Mouse (Mus musculus) layer of hippocampus, adult 2 months (tissue): ENCODE measurements around the gene Mrps24. TPM values are rescaled to one million over a fixed set of nuclear protein-coding genes. Genes with fewer than 3 reads are reported as not detected.

ENCODE experiments used
- DNase-seq, 2 experiments: peaks; one replicate each; pipeline ENCODE4 v3.0.0; 2022; ENCODE audit warnings: low spot score in 2 of 2
- H3K27ac ChIP-seq: fragments of 200-600 bp; 2 replicates; pipeline ENCODE4 v1.8.1; 2022
- H3K4me3 ChIP-seq: fragments of 200-600 bp; 2 replicates; pipeline ENCODE4 v1.8.1; 2022; ENCODE audit warnings: mild to moderate bottlenecking
- CTCF ChIP-seq: fragments of 200-600 bp; conservative IDR thresholded peaks from 2 replicates; pipeline ENCODE4 v1.8.1; 2022; ENCODE audit warnings: antibody characterized with exemption, mild to moderate bottlenecking, moderate library complexity
- total RNA-seq, 2 experiments: library from RNA; stranded (reverse); gene quantifications; 2 replicates each; pipeline ENCODE4 v1.2.3; 2021

Gene Mrps24
- total RNA-seq, 2 experiments from 2014 or later, result 57.3 to 61.4 TPM

DNA sequence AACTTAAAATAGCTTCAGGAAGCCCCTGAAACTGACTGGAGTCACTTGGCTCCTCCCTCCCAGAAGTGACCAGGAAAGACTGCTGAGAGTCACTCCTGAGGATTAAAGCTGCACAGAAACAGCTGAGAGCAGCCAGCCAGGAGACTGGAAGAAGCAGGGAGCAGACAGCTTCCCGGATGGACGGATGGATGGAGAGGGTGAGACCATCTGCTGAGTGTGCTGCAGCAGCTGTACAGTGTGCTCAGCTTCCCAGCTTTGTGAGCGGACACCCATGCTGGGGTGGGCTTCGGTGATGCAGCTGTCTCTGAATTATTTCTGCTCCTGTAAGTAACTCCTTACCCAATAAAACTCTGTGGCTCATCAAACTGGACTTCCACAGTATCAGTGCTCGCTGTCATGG, 16.9 kb upstream of the Mrps24 start:
- TF ChIP-seq CTCF, result no peak
- no peak for DNase-seq
- Histone ChIP-seq H3K27ac (0 out of 2 replicates have a peak overlapping the region, but pooled peaks have one; percentile 10), H3K4me3 (no peak overlapping the region)

DNA sequence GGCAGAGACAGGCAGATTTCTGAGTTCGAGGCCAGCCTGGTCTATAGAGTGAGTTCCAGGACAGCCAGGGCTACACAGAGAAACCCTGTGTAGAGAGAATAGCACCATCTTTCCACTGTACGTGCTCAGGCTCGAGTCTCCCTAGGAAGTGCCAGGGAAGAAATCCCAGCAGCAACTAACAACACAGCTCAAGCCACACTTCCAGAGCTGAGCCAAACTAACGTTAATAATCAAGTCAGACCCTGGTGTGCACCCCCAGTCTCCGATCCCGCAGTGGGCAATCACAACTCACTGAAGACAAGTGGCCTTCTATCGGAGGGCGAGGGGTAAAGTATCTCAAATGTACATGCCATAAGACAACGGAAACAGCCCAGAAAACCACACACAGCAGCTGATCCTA, 14.1 kb upstream of the Mrps24 start:
- H3K27ac ChIP-seq, result no peak overlapping the region
- no peak overlapping the region for H3K4me3 ChIP-seq
- TF ChIP-seq CTCF, result no peak
- no peak for DNase-seq

DNA sequence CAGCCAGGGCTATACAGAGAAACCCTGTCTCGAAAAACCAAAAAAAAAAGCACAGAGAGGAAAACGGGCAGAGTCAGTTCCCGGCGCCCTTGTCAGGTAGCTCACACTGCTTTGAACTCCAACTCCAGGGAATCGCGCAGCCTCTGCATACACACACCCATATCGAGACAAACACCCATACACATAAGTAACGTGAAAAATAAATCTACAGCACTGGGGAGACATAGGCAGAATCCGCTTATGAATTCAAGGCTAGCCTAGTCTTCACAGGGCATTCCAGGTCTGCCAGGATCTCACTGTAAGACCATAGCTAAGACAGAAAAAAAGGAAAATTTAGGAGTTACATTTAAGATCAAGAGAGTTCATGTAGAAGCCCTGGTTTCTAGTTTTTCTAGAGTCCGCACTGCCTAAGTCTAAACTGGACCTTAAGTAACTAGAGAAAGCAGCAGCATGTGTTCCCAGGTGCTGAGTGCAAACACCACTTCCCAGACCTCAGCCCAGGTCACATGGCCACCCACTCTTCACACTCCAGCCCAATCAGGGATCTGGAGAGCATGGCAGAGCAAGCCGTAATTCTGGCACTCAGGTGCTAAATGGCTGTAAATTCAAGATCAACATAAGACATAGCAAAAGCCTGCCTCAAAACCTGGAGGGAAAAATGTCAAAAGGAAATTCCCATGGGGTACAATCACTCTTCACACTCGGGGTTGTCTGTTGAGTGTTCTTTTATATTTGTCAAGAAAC, 3.3 kb upstream of the Mrps24 start:
- TF ChIP-seq CTCF, result no peak
- Histone ChIP-seq H3K27ac (no peak overlapping the region), H3K4me3 (no peak overlapping the region)
- DNase-seq, result no peak

DNA sequence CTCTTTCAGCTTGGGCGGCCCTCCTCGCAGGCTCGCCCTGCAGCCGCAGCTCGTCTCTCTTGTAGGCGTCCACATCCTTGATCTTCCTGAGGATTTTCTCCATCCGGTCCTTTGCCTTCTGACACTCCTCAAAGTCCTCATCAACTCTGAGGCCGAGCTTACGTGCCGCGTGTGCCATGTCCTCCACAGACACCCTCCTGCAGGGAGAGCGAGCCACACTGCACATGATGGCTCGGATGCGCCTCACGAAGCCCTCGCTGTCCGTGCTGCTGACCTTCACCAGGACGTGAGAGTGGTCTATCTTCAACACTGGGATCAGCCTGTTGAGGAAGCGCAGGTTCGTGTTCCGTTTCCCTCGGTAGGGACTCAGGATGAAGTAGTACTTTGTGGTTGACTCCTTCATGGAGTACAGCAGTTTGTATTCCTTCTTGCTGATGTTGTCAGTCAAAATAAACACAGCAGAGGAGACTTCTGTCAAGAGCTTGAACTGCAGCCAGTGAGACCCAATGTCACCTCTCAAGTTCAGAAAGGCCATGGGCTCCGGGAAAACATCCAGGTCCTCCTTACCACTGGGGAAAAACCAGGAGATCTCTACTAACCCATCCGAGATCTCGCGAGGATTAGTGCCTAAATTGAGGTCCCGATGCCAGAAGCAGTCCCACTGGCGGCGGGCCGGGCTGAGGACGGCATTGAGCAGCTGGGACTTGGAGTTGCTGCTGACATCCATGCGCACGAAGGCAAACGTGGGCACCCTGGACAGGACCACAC, 1.6 kb upstream of the Mrps24 start:
- H3K27ac ChIP-seq, result no peak overlapping the region
- no peak for TF ChIP-seq CTCF
- DNase-seq, result no peak
- no peak overlapping the region for H3K4me3 ChIP-seq

- Histone ChIP-seq H3K4me3 (no peak overlapping the region), H3K27ac (no peak overlapping the region)
- no peak for TF ChIP-seq CTCF
- no peak for DNase-seq
These were observed 766 bp upstream of the Mrps24 start for GRCm38 (mm10) chr11:5716246-5716645.

DNA sequence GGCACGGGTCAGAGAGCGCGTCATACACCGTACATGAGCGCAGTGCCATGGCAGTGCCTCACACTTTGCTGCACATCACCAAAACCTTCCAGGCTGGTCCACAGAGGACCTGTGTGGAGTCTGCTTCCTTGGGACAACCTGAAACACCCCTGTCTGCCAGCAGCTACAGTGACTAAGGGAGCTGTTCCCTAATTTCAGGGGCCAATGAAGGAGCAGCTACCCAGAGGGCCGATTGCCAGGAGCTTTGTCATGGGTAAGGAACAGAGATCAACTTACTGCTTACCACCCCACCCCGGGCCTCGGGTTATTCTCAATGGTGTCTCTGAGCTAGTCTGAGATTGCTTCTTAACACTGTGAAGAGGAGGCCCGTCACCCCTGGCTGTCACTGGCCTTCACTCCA, 301 bp downstream of the Mrps24 start:
- TF ChIP-seq CTCF, result no peak
- Histone ChIP-seq H3K4me3 (no peak overlapping the region), H3K27ac (no peak overlapping the region)
- no peak for DNase-seq

DNA sequence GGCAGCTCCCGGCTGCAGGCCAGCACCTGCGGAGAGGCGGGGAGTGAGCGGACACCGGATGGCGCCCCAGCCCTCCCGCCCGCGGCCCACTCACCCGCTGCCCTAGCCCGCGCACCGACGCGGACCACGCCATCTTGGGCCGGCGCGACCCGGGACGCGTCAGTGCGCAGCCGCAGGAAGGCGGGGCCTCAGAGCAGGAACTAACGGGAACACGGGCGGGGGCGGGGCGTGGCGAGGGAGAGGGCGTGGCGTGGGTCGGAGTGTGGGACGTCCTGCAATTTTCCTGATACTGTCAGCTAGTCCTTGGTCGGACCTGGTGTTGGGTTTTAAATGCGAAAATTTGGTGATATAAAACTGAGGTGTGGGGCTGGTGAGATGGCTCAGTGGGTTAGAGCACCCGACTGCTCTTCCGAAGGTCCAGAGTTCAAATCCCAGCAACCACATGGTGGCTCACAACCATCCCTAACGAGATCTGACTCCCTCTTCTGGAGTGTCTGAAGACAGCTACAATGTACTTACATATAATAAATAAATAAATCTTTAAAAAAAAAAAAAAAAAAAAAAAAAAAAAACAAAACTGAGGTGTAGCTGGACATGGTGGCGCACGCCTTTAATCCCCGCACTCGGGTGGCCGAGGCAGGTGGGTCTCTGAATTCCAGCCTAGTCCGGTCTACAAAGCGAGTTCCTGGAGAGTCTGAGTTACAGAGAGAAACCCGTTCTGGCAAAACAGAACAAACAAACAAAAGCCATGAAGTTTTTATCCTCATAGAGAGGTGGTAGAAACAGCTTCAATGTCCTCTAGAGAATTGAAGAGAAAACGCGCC, 7.7 kb downstream of the Mrps24 start:
- peak; percentile 78 to 87 for DNase-seq

GRCm38 (mm10) chr11:5706874-5707529, 8.5 kb downstream of the Mrps24 start:
- DNase-seq, result no peak
- peak overlapping the region; percentile 99 for H3K4me3 ChIP-seq
- no peak for TF ChIP-seq CTCF
- peak overlapping the region; percentile 93 for H3K27ac ChIP-seq

More for the DNA sequence above, 7.7 kb downstream of the Mrps24 start:
- Histone ChIP-seq H3K27ac (peak overlapping the region; percentile 93), H3K4me3 (peak overlapping the region; percentile 99)
- peak; percentile 18; the same call in 1 of the 2 replicates for TF ChIP-seq CTCF

DNA sequence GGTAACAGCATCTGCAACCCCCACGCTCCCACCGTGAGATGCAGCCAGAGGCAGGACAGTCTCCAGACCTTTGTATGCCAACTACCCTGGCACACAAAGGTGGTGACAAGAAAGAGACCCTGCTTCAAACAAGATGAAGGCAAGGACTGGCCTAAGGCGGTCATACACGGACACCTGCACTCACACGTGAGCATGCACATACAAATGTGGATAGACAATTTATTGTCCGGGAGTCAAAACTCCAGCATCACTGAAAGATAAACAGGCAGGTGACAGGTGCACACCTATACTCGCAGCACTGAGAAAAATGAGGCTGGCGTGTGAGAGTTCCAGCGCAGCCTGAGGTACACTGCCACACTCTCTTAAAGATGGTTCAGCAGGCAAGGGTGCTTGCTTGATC, 9.5 kb downstream of the Mrps24 start:
- H3K4me3 ChIP-seq, result peak overlapping the region; percentile 99
- no peak for TF ChIP-seq CTCF
- DNase-seq, result no peak
- no peak overlapping the region for H3K27ac ChIP-seq

DNA sequence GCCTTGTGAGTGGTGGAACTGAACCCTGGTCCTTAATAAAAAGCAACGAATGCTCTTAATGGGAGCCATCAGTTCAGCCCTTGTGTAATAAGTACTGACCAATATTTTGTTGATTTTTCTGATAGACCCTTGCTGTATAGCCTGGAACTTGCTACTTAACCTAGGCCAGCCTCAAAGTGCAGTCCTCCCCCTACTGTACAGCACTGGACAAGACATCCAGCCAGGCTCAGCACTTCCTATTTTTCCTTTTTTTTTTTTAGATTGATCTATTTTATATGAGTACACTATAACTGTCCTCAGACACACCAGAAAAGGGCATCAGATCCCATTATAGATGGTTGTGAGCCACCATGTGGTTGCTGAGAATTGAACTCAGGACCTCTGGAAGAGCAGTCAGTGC, 12.1 kb downstream of the Mrps24 start:
- no peak overlapping the region for H3K4me3 ChIP-seq
- TF ChIP-seq CTCF, result no peak
- no peak for DNase-seq
- no peak overlapping the region for H3K27ac ChIP-seq

DNA sequence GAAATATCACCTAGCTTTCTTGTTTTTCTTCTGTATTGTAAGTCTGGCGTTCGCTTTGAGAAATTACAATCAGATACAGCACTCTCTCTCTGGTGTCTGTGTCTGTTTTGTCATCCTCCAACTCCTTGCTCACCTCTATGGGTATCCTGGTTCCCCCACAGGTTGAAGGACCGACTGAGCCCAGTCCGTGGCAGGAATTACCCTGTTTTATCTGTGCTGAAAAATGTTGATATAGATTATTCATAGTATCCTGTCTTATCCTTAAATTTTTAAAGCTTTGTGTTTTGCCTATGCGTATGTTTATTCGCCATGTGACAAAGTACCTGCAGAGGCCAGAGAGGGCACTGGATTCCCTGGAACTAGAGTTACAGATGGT, 12.5 kb downstream of the Mrps24 start:
- TF ChIP-seq CTCF, result no peak
- no peak overlapping the region for H3K27ac ChIP-seq
- DNase-seq, result no peak
- no peak overlapping the region for H3K4me3 ChIP-seq

- DNase-seq, result no peak
- H3K4me3 ChIP-seq, result no peak overlapping the region
- no peak for TF ChIP-seq CTCF
- H3K27ac ChIP-seq, result no peak overlapping the region
These were observed 13.1 kb downstream of the Mrps24 start for GRCm38 (mm10) chr11:5702271-5702956.
